Mouse (Mus musculus): Measurements from ENCODE around the gene Rilp. TPM values are rescaled to one million over a fixed set of nuclear protein-coding genes. Genes with fewer than 3 reads are reported as not detected.

Gene Rilp
- polyA plus RNA-seq, 1 experiment from 2014 or later, result 5.7 TPM

DNA sequence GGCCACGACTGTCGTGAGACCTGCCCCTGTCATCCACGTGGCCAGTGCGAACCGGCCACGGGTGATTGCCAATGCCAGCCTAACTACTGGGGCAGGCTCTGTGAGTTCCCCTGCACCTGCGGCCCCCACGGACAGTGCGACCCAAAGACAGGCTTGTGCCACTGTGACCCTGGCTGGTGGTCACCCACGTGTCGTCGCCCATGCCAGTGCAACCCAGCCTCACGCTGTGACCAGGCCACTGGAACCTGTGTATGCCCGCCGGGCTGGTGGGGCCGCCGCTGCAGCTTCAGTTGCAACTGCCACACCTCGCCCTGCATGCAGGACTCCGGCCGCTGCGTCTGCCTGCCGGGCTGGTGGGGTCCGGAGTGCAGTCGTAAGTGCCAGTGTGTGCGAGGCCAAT, 5.3 kb downstream of the Rilp start:
- Histone ChIP-seq H3K4me2 (ENCODE audit: low read length) (no peak overlapping the region), H3K36me3 (ENCODE audit: control insufficient read depth, insufficient read depth, low read length) (peaks cover 4% of the 10 kb centered on the region; the same call in 1 of the 2 replicates), H3K27ac (replicated peaks in 1 of 2; ENCODE audit: control insufficient read depth in 1 of 2, insufficient read depth in 1 of 2, low read depth in 2 of 2, low read length in 2 of 2) (no peak overlapping the region), H3K4me1 (ENCODE audit: control insufficient read depth in 2 of 2, insufficient read depth in 2 of 2, low read length in 2 of 2) (0 out of 4 replicates have a peak, but pooled peaks cover 0 to 5% of the 10 kb centered on the region in 2 experiments), H3K27me3 (ENCODE audit: control insufficient read depth, insufficient read depth, low read length) (no peaks in the 10 kb centered on the region), H3K4me3 (ENCODE audit: control insufficient read depth in 1 of 2, insufficient read depth in 1 of 2, low read depth in 1 of 2, low read length in 2 of 2) (no peak overlapping the region), H3K9ac (ENCODE audit: low read length) (no peak overlapping the region), H3K9me3 (ENCODE audit: control insufficient read depth, low read length) (no peaks in the 10 kb centered on the region)
- no peak for ATAC-seq (ENCODE audit: insufficient number of reproducible peaks, insufficient read depth, low FRiP score, low read depth)
- 90% methylated on average over 25 of the region's 25 CpGs for WGBS

DNA sequence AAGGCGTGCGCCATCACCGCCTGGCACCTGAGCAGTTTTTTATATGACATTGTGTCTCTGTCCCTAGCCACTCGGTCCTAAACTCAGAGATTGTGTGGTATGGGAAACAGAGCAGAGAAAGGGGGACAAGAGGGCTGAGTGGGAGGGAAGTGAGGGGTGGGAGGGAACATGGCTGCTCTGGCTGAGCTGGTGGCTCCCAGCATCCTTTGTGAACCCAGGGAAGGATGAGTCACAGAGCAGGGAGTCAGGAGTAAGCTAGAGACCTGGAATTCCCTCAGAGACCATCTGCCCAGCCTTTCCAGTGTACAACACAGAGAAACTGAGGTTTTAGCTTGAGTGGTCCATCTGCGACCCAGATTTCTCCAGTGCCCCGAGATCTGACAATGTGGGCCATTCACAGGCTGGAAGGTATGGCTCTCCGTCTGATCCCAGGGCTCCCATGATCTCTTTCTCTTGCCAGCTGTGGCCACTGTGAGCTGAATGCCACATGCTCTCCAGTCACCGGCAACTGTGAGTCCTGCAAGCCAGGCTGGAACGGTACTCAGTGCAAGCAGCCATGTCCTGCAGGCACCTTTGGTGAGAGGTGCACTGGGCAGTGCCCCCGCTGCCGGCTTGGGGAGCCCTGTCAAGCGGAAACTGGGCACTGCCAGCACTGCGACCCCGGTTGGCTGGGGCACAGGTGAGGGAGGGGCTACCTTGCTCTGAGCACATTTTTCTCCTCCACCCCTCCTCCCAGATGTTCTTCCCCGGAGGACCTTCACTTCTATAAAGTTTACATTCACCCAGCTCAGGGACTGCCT, 10.1 kb downstream of the Rilp start:
- ATAC-seq (ENCODE audit: insufficient number of reproducible peaks, insufficient read depth, low FRiP score, low read depth), result no peak
- no peak overlapping the region for H3K4me3 ChIP-seq (ENCODE audit: control insufficient read depth in 1 of 2, insufficient read depth in 1 of 2, low read depth in 1 of 2, low read length in 2 of 2)
- peaks cover 4% of the 10 kb centered on the region; the same call in 1 of the 2 replicates for H3K36me3 ChIP-seq (ENCODE audit: control insufficient read depth, insufficient read depth, low read length)
- H3K9me3 ChIP-seq (ENCODE audit: control insufficient read depth, low read length), result no peaks in the 10 kb centered on the region
- H3K9ac ChIP-seq (ENCODE audit: low read length), result no peak overlapping the region
- H3K4me2 ChIP-seq (ENCODE audit: low read length), result no peak overlapping the region
- no peak overlapping the region for H3K27ac ChIP-seq (replicated peaks in 1 of 2; ENCODE audit: control insufficient read depth in 1 of 2, insufficient read depth in 1 of 2, low read depth in 2 of 2, low read length in 2 of 2)
- WGBS, result 80% methylated on average over 15 of the region's 15 CpGs
- no peaks in the 10 kb centered on the region for H3K4me1 ChIP-seq (ENCODE audit: control insufficient read depth in 2 of 2, insufficient read depth in 2 of 2, low read length in 2 of 2)
- no peaks in the 10 kb centered on the region for H3K27me3 ChIP-seq (ENCODE audit: control insufficient read depth, insufficient read depth, low read length)

DNA sequence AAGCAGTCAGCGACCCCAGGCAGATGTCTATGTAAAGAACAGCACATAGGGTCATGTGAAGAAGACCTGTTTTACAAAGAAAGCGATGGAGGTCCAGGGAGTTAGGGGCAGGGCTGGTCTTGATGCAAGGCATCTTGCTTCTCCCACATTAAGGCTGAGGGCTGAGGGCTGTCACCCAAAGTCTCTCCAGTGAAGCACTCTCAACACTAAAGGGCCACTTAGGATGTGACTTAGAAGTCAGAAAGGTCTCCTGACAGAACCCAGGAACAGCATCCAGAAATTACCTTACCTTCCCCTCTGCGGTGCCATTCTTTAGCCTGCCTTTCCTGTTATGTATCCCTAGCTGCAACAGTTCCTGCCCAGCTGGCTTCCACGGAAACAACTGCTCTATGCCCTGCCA, 11.7 kb downstream of the Rilp start:
- H3K36me3 ChIP-seq (ENCODE audit: control insufficient read depth, insufficient read depth, low read length), result peaks cover 1% of the 10 kb centered on the region; the same call in 1 of the 2 replicates
- no peak for ATAC-seq (ENCODE audit: insufficient number of reproducible peaks, insufficient read depth, low FRiP score, low read depth)

DNA sequence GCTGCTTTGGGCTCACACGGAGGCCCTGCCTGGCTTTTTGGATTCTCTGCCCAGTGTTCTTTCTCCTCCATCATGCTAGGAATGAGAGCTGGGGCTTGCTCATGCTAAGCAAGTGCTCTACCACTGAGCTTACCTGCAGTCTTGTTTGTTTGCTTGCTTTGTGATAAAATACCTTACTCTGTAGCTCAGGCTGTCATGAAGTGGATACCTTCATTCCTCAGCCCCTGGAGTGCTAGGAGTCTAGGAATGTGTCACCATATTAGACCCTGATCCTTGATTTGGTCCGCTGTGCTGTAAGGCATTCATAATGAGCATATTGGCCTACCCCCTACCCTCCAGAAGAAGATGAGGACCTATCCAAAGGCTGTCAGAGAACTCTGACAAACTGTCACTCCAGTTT, 12.9 kb downstream of the Rilp start:
- Histone ChIP-seq H3K4me3 (ENCODE audit: control insufficient read depth in 1 of 2, insufficient read depth in 1 of 2, low read depth in 1 of 2, low read length in 2 of 2) (no peak overlapping the region), H3K9me3 (ENCODE audit: control insufficient read depth, low read length) (no peaks in the 10 kb centered on the region), H3K4me2 (ENCODE audit: low read length) (no peak overlapping the region), H3K27me3 (ENCODE audit: control insufficient read depth, insufficient read depth, low read length) (no peaks in the 10 kb centered on the region), H3K36me3 (ENCODE audit: control insufficient read depth, insufficient read depth, low read length) (no peaks in the 10 kb centered on the region), H3K27ac (replicated peaks in 1 of 2; ENCODE audit: control insufficient read depth in 1 of 2, insufficient read depth in 1 of 2, low read depth in 2 of 2, low read length in 2 of 2) (no peak overlapping the region), H3K4me1 (ENCODE audit: control insufficient read depth in 2 of 2, insufficient read depth in 2 of 2, low read length in 2 of 2) (no peaks in the 10 kb centered on the region), H3K9ac (ENCODE audit: low read length) (no peak overlapping the region)
- WGBS, result 79% methylated on average over 2 of the region's 2 CpGs
- ATAC-seq (ENCODE audit: insufficient number of reproducible peaks, insufficient read depth, low FRiP score, low read depth), result no peak

More for the DNA sequence above, 11.7 kb downstream of the Rilp start:
- Histone ChIP-seq H3K4me2 (ENCODE audit: low read length) (no peak overlapping the region), H3K4me3 (ENCODE audit: control insufficient read depth in 1 of 2, insufficient read depth in 1 of 2, low read depth in 1 of 2, low read length in 2 of 2) (no peak overlapping the region), H3K27me3 (ENCODE audit: control insufficient read depth, insufficient read depth, low read length) (no peaks in the 10 kb centered on the region), H3K9ac (ENCODE audit: low read length) (no peak overlapping the region), H3K9me3 (ENCODE audit: control insufficient read depth, low read length) (no peaks in the 10 kb centered on the region), H3K27ac (replicated peaks in 1 of 2; ENCODE audit: control insufficient read depth in 1 of 2, insufficient read depth in 1 of 2, low read depth in 2 of 2, low read length in 2 of 2) (no peak overlapping the region), H3K4me1 (ENCODE audit: control insufficient read depth in 2 of 2, insufficient read depth in 2 of 2, low read length in 2 of 2) (no peaks in the 10 kb centered on the region)
- WGBS, result 87% methylated on average over 4 of the region's 4 CpGs

DNA sequence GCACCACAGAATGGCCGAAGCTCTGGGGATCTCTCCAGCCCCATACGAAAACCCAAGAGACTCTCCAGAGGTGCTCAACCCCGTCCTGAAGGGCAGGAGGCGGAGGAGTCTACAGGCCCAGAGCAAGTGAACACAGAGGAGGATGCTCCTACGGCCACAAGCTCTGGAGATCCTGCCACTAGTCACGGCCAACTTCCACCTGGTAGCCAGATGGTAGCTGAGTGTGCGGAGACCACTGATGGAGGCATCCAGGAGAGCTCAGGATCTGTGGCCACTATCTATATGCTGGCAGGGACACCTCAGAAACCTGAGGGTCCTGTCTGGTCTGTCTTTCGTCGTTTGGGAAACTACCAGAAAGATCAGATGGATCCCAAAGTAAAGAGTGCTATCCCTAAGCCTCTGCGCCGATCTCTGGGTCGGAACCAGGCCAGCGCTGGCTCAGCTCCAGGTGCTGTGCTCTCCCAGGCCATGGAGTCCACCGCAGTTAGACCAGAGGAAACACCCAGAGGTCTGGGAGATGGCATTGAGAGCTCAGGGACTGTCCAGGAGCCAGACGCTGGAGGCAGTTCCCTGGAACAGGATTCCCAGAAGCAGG, 15.7 kb downstream of the Rilp start:
- H3K4me2 ChIP-seq (ENCODE audit: low read length), result no peak overlapping the region
- H3K9me3 ChIP-seq (ENCODE audit: control insufficient read depth, low read length), result no peaks in the 10 kb centered on the region
- no peak overlapping the region for H3K9ac ChIP-seq (ENCODE audit: low read length)
- H3K27me3 ChIP-seq (ENCODE audit: control insufficient read depth, insufficient read depth, low read length), result no peaks in the 10 kb centered on the region
- H3K36me3 ChIP-seq (ENCODE audit: control insufficient read depth, insufficient read depth, low read length), result no peaks in the 10 kb centered on the region
- no peak for ATAC-seq (ENCODE audit: insufficient number of reproducible peaks, insufficient read depth, low FRiP score, low read depth)
- no peak overlapping the region for H3K4me3 ChIP-seq (ENCODE audit: control insufficient read depth in 1 of 2, insufficient read depth in 1 of 2, low read depth in 1 of 2, low read length in 2 of 2)
- H3K4me1 ChIP-seq (ENCODE audit: control insufficient read depth in 2 of 2, insufficient read depth in 2 of 2, low read length in 2 of 2), result 0 out of 4 replicates have a peak, but pooled peaks cover 0 to under 1% of the 10 kb centered on the region in 2 experiments
- no peak overlapping the region for H3K27ac ChIP-seq (replicated peaks in 1 of 2; ENCODE audit: control insufficient read depth in 1 of 2, insufficient read depth in 1 of 2, low read depth in 2 of 2, low read length in 2 of 2)
- 86% methylated on average over 15 of the region's 15 CpGs for WGBS

DNA sequence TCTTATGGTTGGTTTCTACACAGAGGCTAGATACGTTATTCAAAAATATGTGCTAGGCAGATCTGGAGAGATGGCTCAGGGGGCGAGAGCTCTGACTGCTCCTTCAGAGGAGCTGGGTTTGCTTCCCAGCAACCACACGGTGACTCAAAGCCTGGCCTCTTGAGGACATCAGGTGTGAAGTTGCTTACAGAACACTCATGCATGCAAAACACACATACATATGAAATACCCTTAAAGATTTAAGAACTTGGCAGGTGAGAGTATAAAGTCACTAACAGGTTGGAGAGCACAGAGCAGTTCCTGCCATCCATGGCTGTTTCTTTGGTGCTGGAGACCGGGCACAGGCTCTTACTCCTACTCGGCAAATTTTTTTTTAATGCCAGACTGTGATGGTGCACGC, 17.0 kb downstream of the Rilp start:
- Histone ChIP-seq H3K9ac (ENCODE audit: low read length) (no peak overlapping the region), H3K9me3 (ENCODE audit: control insufficient read depth, low read length) (no peaks in the 10 kb centered on the region)
- 81% methylated on average over 6 of the region's 6 CpGs for WGBS

DNA sequence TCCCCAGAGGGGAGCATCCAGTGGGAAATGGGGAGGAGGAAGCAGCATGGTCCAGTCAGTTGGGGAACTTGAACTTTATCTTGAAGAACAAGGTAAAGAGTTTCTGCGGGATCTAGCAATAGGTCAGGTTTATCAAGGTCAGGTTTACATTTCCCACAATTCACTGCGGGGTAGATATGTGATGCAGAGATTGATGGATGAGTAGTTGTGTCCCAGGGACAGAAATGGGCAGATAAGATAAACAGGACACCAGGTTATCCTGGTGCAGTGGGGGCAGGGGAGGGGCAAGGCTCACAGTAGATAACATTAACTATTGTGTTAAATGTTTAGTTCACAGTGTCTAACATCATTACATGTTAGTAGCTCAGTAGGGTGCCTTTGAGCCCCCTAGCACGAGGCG, 19.9 kb downstream of the Rilp start:
- no peak for ATAC-seq (ENCODE audit: insufficient number of reproducible peaks, insufficient read depth, low FRiP score, low read depth)
- Histone ChIP-seq H3K27ac (replicated peaks in 1 of 2; ENCODE audit: control insufficient read depth in 1 of 2, insufficient read depth in 1 of 2, low read depth in 2 of 2, low read length in 2 of 2) (no peak overlapping the region), H3K9ac (ENCODE audit: low read length) (no peak overlapping the region), H3K36me3 (ENCODE audit: control insufficient read depth, insufficient read depth, low read length) (no peaks in the 10 kb centered on the region), H3K4me2 (ENCODE audit: low read length) (no peak overlapping the region), H3K4me3 (ENCODE audit: control insufficient read depth in 1 of 2, insufficient read depth in 1 of 2, low read depth in 1 of 2, low read length in 2 of 2) (no peak overlapping the region), H3K27me3 (ENCODE audit: control insufficient read depth, insufficient read depth, low read length) (no peaks in the 10 kb centered on the region), H3K9me3 (ENCODE audit: control insufficient read depth, low read length) (no peaks in the 10 kb centered on the region), H3K4me1 (ENCODE audit: control insufficient read depth in 2 of 2, insufficient read depth in 2 of 2, low read length in 2 of 2) (peaks cover 8 to 12% of the 10 kb centered on the region in 2 experiments)
- 36% methylated on average over 4 of the region's 4 CpGs for WGBS

More for the DNA sequence above, 17.0 kb downstream of the Rilp start:
- H3K4me1 ChIP-seq (ENCODE audit: control insufficient read depth in 2 of 2, insufficient read depth in 2 of 2, low read length in 2 of 2), result 0 out of 4 replicates have a peak, but pooled peaks cover 0 to 4% of the 10 kb centered on the region in 2 experiments
- H3K36me3 ChIP-seq (ENCODE audit: control insufficient read depth, insufficient read depth, low read length), result no peaks in the 10 kb centered on the region
- ATAC-seq (ENCODE audit: insufficient number of reproducible peaks, insufficient read depth, low FRiP score, low read depth), result no peak
- H3K4me3 ChIP-seq (ENCODE audit: control insufficient read depth in 1 of 2, insufficient read depth in 1 of 2, low read depth in 1 of 2, low read length in 2 of 2), result no peak overlapping the region
- no peaks in the 10 kb centered on the region for H3K27me3 ChIP-seq (ENCODE audit: control insufficient read depth, insufficient read depth, low read length)
- H3K27ac ChIP-seq (replicated peaks in 1 of 2; ENCODE audit: control insufficient read depth in 1 of 2, insufficient read depth in 1 of 2, low read depth in 2 of 2, low read length in 2 of 2), result no peak overlapping the region
- no peak overlapping the region for H3K4me2 ChIP-seq (ENCODE audit: low read length)
